Mouse (Mus musculus): ENCODE results near the gene Ptcra.
"Not testable (repeated sequence)": the region's sequence is repeated elsewhere in the genome, so short reads cannot be mapped to it uniquely, and the experiment has no call there.

Ptcra gene

GRCm38 (mm10) chr17:46763544-46763943, at the start of gene Ptcra:
Ptcra (minus strand) TSS chr17:46763712.
- no peak for DNase-seq (ENCODE audit: low spot score in 2 of 2)

- DNase-seq (ENCODE audit: low spot score in 2 of 2) = no peak
Measured at GRCm38 (mm10) chr17:46812442-46812841, 48.9 kb upstream of the Ptcra start.

GRCm38 (mm10) chr17:46810672-46811071, 47.2 kb upstream of the Ptcra start:
- DNase-seq (ENCODE audit: low spot score in 2 of 2) = no peak

- DNase-seq (ENCODE audit: low spot score in 2 of 2) = no peak
Measured at GRCm38 (mm10) chr17:46809131-46809830, 45.8 kb upstream of the Ptcra start.

GRCm38 (mm10) chr17:46808376-46808775, 44.9 kb upstream of the Ptcra start:
- DNase-seq (ENCODE audit: low spot score in 2 of 2) = no peak

GRCm38 (mm10) chr17:46801761-46802160, 38.2 kb upstream of the Ptcra start:
- DNase-seq (ENCODE audit: low spot score in 2 of 2) = no peak

GRCm38 (mm10) chr17:46799680-46800079, 36.2 kb upstream of the Ptcra start:
- no peak for DNase-seq (ENCODE audit: low spot score in 2 of 2)

- no peak for DNase-seq (ENCODE audit: low spot score in 2 of 2)
Measured at GRCm38 (mm10) chr17:46797386-46797785, 33.9 kb upstream of the Ptcra start.

GRCm38 (mm10) chr17:46796743-46797142, 33.2 kb upstream of the Ptcra start:
- DNase-seq (ENCODE audit: low spot score in 2 of 2) = no peak

- no peak for DNase-seq (ENCODE audit: low spot score in 2 of 2)
Measured at GRCm38 (mm10) chr17:46792963-46793362, 29.5 kb upstream of the Ptcra start.

- not testable (repeated sequence) for DNase-seq (ENCODE audit: low spot score in 2 of 2)
Measured at GRCm38 (mm10) chr17:46787974-46788373, 24.5 kb upstream of the Ptcra start.

- DNase-seq (ENCODE audit: low spot score in 2 of 2) = no peak
Measured at GRCm38 (mm10) chr17:46786952-46787351, 23.4 kb upstream of the Ptcra start.

- DNase-seq (ENCODE audit: low spot score in 2 of 2) = no peak
Measured at GRCm38 (mm10) chr17:46783222-46783565, 19.7 kb upstream of the Ptcra start.

GRCm38 (mm10) chr17:46782341-46783221, 19.1 kb upstream of the Ptcra start, which contains the start of gene Rpl7l1:
Rpl7l1 (minus strand) TSS chr17:46782672.
- peak; percentile 86 to 91 for DNase-seq (ENCODE audit: low spot score in 2 of 2)

- no peak for DNase-seq (ENCODE audit: low spot score in 2 of 2)
Measured at GRCm38 (mm10) chr17:46781876-46782275, 18.4 kb upstream of the Ptcra start.

- no peak for DNase-seq (ENCODE audit: low spot score in 2 of 2)
Measured at GRCm38 (mm10) chr17:46776087-46776486, 12.6 kb upstream of the Ptcra start.

- DNase-seq (ENCODE audit: low spot score in 2 of 2) = no peak
Measured at GRCm38 (mm10) chr17:46775070-46775469, 11.6 kb upstream of the Ptcra start.

GRCm38 (mm10) chr17:46774131-46774472, 10.6 kb upstream of the Ptcra start:
- no peak for DNase-seq (ENCODE audit: low spot score in 2 of 2)

- DNase-seq (ENCODE audit: low spot score in 2 of 2) = no peak
Measured at GRCm38 (mm10) chr17:46773278-46774130, 10.0 kb upstream of the Ptcra start.

GRCm38 (mm10) chr17:46772404-46773277, 9.1 kb upstream of the Ptcra start, which contains the start of gene 2310039H08Rik:
2310039H08Rik (plus strand) TSS chr17:46772635.
- DNase-seq (ENCODE audit: low spot score in 2 of 2) = peak; percentile 73 to 80

- no peak for DNase-seq (ENCODE audit: low spot score in 2 of 2)
Measured at GRCm38 (mm10) chr17:46772038-46772403, 8.5 kb upstream of the Ptcra start.

All from urinary bladder, adult 18-20 months (tissue).